Mouse (Mus musculus): ENCODE data around the gene Sgpl1. TPM values are rescaled to one million over a fixed set of nuclear protein-coding genes. Genes with fewer than 3 reads are reported as not detected.

Sgpl1 gene
- polyA plus RNA-seq (2021): 163 TPM

DNA sequence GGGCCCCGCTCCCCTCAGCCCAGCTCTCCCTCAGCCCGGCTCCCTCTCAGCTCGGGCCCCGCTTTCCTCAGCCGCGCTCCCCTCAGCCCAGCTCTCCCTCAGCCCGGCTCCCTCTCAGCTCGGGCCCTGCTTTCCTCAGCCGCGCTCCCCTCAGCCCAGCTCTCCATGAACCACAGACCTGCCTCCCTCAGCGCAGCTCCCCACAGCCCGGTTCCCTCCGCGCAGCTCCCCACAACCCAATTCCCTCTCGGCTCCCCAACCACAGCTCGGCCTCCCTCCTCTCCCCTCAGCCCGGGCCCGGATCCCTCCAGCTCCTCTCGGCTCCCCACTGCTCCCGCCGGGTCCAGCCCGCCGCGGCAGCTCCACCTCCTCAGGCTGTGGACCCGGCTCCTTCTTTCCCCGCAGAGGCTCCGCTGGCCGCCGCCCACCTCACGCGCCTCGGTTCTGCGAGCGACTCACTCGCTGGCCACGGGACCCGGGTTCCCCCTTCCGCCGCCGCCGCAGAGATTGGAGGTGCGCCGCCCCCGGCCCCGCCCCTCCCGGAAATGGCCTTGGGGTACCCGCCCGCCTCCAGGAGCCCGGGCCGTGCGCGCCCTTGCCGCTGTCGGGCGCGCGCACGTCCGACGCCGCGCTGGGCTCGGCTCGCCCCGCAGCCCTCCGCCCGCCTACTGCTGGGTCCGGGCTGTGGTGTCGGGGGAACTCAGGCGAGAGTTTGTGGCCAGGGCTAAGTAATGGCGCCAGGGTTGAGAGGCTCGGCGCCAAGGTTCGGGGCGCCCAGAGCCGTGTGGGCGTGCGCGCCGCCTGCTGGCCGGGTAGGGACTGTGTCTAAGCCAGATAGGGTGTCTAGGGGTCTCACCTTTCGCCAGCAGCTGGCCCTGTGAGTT lies at the start of gene Sgpl1:
TSS of gene Sgpl1 (minus strand) at position 547 of the 884 bp plus-strand sequence.
- CTCF ChIA-PET: interaction anchor here (1.1 kb wide), 1 partner anchor 14 kb away, joined by 3 read pairs; no protein-coding TSS in a partner anchor

GRCm38 (mm10) chr10:61195718-61196291 lies 48.3 kb upstream of the Sgpl1 start:
- in situ Hi-C loops (cut with MboI; ENCODE audit: low pct_unique_long_range_greater_than_20kb): loop anchor here (5.0 kb wide), 2 partner anchors 136 to 211 kb away; no protein-coding TSS in a partner anchor
- peaks cover 3% of the 10 kb centered on the region for H3K27me3 ChIP-seq
- no peak for DNase-seq (ENCODE audit: low read depth, low spot score)
- POLR2A ChIA-PET: interaction anchor here (1.3 to 1.6 kb wide), 2 partner anchors 10 to 11 kb away, joined by 3 read pairs; no protein-coding TSS in a partner anchor
- CTCF ChIA-PET: interaction anchor here (1.5 to 1.8 kb wide), 3 partner anchors 16 to 140 kb away, joined by 5 to 6 read pairs (median 5); no protein-coding TSS in a partner anchor
- ATAC-seq: no peak
- TF ChIP-seq CTCF (IDR thresholded peaks at IDR 0.05): no peak

More for the DNA sequence above, at the start of gene Sgpl1:
- ATAC-seq (peak; percentile 70), DNase-seq (ENCODE audit: low read depth, low spot score) (no peak)
- in situ Hi-C loops (cut with MboI; ENCODE audit: low pct_unique_long_range_greater_than_20kb): no loop called here
- POLR2A ChIA-PET: interaction anchor here (0.8 to 1.6 kb wide), 4 partner anchors 12 to 334 kb away, joined by 3 to 4 read pairs (median 4); no protein-coding TSS in a partner anchor
- H3K27me3 ChIP-seq: no peaks in the 10 kb centered on the region
- peak; percentile 99 for TF ChIP-seq CTCF (IDR thresholded peaks at IDR 0.05)

DNA sequence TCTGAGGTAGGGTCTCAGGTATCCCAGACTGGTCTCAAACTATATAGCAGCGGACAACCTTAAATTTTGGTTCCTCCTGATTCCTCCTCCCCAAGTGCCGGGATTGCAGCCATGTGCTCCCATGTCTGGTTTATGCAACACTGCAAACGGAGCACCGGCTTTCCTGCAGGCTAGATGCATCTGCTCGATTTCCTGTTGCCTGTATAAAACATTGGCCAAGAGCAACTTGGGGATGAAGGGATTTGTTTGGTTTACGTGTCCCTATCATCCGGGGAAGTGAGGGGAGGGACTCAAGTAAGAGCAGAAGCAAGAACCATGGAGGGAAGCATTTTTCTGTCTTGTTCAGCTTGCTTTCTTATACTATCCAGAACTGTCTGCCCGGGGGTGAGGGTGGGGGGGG lies 47.7 kb upstream of the Sgpl1 start:
- ATAC-seq (no peak), DNase-seq (ENCODE audit: low read depth, low spot score) (no peak)
- ChIA-PET CTCF (interaction anchor here (1.8 kb wide), 1 partner anchor 141 kb away, joined by 6 read pairs; no protein-coding TSS in a partner anchor), POLR2A (interaction anchor here (1.6 kb wide), 1 partner anchor 10 kb away, joined by 3 read pairs; no protein-coding TSS in a partner anchor)
- H3K27me3 ChIP-seq: peaks cover 3% of the 10 kb centered on the region
- no peak for TF ChIP-seq CTCF (IDR thresholded peaks at IDR 0.05)
- in situ Hi-C loops (cut with MboI; ENCODE audit: low pct_unique_long_range_greater_than_20kb): loop anchor here (5.0 kb wide), 2 partner anchors 137 to 212 kb away; no protein-coding TSS in a partner anchor

DNA sequence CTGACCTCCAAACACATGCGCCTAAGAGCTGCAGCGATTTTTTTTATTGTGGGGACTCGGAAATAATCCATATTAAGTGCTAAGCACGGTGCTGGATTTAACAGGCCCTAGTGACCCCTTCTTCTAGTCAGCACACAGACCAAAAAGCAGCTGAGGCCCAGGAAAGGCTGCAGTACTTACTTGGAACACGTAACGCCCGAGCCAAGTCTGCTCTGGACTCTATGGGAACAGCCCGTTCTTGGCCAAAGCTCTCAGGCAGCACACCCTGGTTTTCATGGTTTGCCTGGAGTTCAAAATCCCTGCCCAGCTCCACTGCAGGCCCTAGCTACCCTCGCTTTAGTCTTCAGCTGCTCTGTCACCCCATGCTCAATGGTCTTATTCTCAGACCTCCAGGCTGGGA lies 47.1 kb upstream of the Sgpl1 start:
- no peak for DNase-seq (ENCODE audit: low read depth, low spot score)

GRCm38 (mm10) chr10:61188010-61188409 lies 40.5 kb upstream of the Sgpl1 start:
- peaks cover 8% of the 10 kb centered on the region for H3K27me3 ChIP-seq
- ATAC-seq: no peak
- in situ Hi-C loops (cut with MboI; ENCODE audit: low pct_unique_long_range_greater_than_20kb): no loop called here
- ChIA-PET POLR2A (no interaction called here), CTCF (no interaction called here)
- DNase-seq (ENCODE audit: low read depth, low spot score): no peak
- TF ChIP-seq CTCF (IDR thresholded peaks at IDR 0.05): no peak

More for the DNA sequence above, 47.1 kb upstream of the Sgpl1 start:
- H3K27me3 ChIP-seq: peaks cover 3% of the 10 kb centered on the region
- in situ Hi-C loops (cut with MboI; ENCODE audit: low pct_unique_long_range_greater_than_20kb): loop anchor here (5.0 kb wide), 2 partner anchors 138 to 213 kb away; no protein-coding TSS in a partner anchor
- ChIA-PET CTCF (interaction anchor here (1.8 kb wide), 1 partner anchor 141 kb away, joined by 6 read pairs; no protein-coding TSS in a partner anchor), POLR2A (interaction anchor here (1.6 kb wide), 1 partner anchor 10 kb away, joined by 3 read pairs; no protein-coding TSS in a partner anchor)
- no peak for TF ChIP-seq CTCF (IDR thresholded peaks at IDR 0.05)
- ATAC-seq: no peak

GRCm38 (mm10) chr10:61187001-61187400 lies 39.5 kb upstream of the Sgpl1 start:
- POLR2A ChIA-PET: interaction anchor here (0.5 to 0.8 kb wide), 3 partner anchors 17 to 68 kb away, joined by 3 to 4 read pairs (median 4); no protein-coding TSS in a partner anchor
- CTCF ChIA-PET: interaction anchor here (0.9 to 2.9 kb wide), 2 partner anchors 12 to 25 kb away, joined by 3 to 14 read pairs; no protein-coding TSS in a partner anchor
- ATAC-seq (no peak), DNase-seq (ENCODE audit: low read depth, low spot score) (no peak)
- no peak for TF ChIP-seq CTCF (IDR thresholded peaks at IDR 0.05)
- in situ Hi-C loops (cut with MboI; ENCODE audit: low pct_unique_long_range_greater_than_20kb): no loop called here
- H3K27me3 ChIP-seq: peaks cover 11% of the 10 kb centered on the region

GRCm38 (mm10) chr10:61179927-61180326 lies 32.4 kb upstream of the Sgpl1 start:
- no peak for DNase-seq (ENCODE audit: low read depth, low spot score)
- ATAC-seq: no peak
- CTCF ChIA-PET: no interaction called here

GRCm38 (mm10) chr10:61178687-61179086 lies 31.2 kb upstream of the Sgpl1 start:
- H3K27me3 ChIP-seq: peaks cover 12% of the 10 kb centered on the region
- in situ Hi-C loops (cut with MboI; ENCODE audit: low pct_unique_long_range_greater_than_20kb): no loop called here
- DNase-seq (ENCODE audit: low read depth, low spot score) (no peak), ATAC-seq (no peak)
- no peak for TF ChIP-seq CTCF (IDR thresholded peaks at IDR 0.05)
- CTCF ChIA-PET: no interaction called here
- POLR2A ChIA-PET: no interaction called here

More at GRCm38 (mm10) chr10:61179927-61180326, 32.4 kb upstream of the Sgpl1 start:
- H3K27me3 ChIP-seq: peaks cover 16% of the 10 kb centered on the region
- POLR2A ChIA-PET: no interaction called here
- in situ Hi-C loops (cut with MboI; ENCODE audit: low pct_unique_long_range_greater_than_20kb): no loop called here
- no peak for TF ChIP-seq CTCF (IDR thresholded peaks at IDR 0.05)

DNA sequence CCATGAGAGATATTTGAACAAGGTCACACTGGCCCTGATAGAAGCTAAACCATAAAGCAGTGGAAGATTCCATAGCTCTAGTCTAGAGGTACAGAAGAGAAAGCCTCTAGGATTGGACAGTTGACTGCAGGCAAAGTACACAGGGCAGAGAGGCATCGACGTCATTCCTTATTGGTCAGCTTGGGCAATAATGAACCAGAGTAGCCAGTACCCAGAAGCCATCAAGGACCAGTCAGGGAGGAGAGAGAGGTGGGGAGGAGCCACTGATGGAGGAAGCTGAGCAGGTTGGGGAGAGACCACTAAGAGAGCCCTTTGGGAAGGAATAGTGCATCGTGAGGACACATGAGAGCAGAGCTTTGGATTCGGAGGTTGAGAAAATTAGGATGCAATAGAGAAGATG lies 30.2 kb upstream of the Sgpl1 start:
- ChIA-PET POLR2A (no interaction called here), CTCF (no interaction called here)
- in situ Hi-C loops (cut with MboI; ENCODE audit: low pct_unique_long_range_greater_than_20kb): no loop called here
- DNase-seq (ENCODE audit: low read depth, low spot score) (no peak), ATAC-seq (no peak)
- TF ChIP-seq CTCF (IDR thresholded peaks at IDR 0.05): no peak
- H3K27me3 ChIP-seq: peaks cover 5% of the 10 kb centered on the region

GRCm38 (mm10) chr10:61176221-61176790 lies 28.8 kb upstream of the Sgpl1 start:
- ChIA-PET CTCF (interaction anchor here (1.4 kb wide), 1 partner anchor 9 kb away, joined by 5 read pairs; no protein-coding TSS in a partner anchor), POLR2A (interaction anchor here (0.7 kb wide), 1 partner anchor 939 kb away, joined by 3 read pairs; no protein-coding TSS in a partner anchor)
- H3K27me3 ChIP-seq: peaks cover 5% of the 10 kb centered on the region
- DNase-seq (ENCODE audit: low read depth, low spot score) (no peak), ATAC-seq (no peak)
- no peak for TF ChIP-seq CTCF (IDR thresholded peaks at IDR 0.05)
- in situ Hi-C loops (cut with MboI; ENCODE audit: low pct_unique_long_range_greater_than_20kb): no loop called here

Data from Patski (cell line).